Mouse (Mus musculus): ENCODE results near the gene Fam133b. TPM values are rescaled to one million over a fixed set of nuclear protein-coding genes. Genes with fewer than 3 reads are reported as not detected.

The Fam133b gene
- polyA plus RNA-seq, 1 experiment = 27.1 TPM

- no peak for DNase-seq (ENCODE audit: low read depth)
- TF ChIP-seq CTCF (IDR thresholded peaks at IDR 0.05; ENCODE audit: borderline replicate concordance, extremely low read depth, insufficient read depth, insufficient read length) = no peak
Measured at GRCm38 (mm10) chr5:3504453-3504852, 39.2 kb upstream of the Fam133b start.

- TF ChIP-seq CTCF (IDR thresholded peaks at IDR 0.05; ENCODE audit: borderline replicate concordance, extremely low read depth, insufficient read depth, insufficient read length) (no peak), POLR2A (IDR thresholded peaks at IDR 0.05; ENCODE audit: borderline replicate concordance, extremely low read depth, insufficient read depth, insufficient read length, poor library complexity, severe bottlenecking) (no peak)
- DNase-seq (ENCODE audit: low read depth) = no peak
Measured at GRCm38 (mm10) chr5:3505553-3505952, 38.1 kb upstream of the Fam133b start.

- TF ChIP-seq CTCF (IDR thresholded peaks at IDR 0.05; ENCODE audit: borderline replicate concordance, extremely low read depth, insufficient read depth, insufficient read length) (no peak), POLR2A (IDR thresholded peaks at IDR 0.05; ENCODE audit: borderline replicate concordance, extremely low read depth, insufficient read depth, insufficient read length, poor library complexity, severe bottlenecking) (no peak)
- DNase-seq (ENCODE audit: low read depth) = no peak
Measured at GRCm38 (mm10) chr5:3508480-3509381, 34.9 kb upstream of the Fam133b start.

- TF ChIP-seq POLR2A (IDR thresholded peaks at IDR 0.05; ENCODE audit: borderline replicate concordance, extremely low read depth, insufficient read depth, insufficient read length, poor library complexity, severe bottlenecking) = no peak
- DNase-seq (ENCODE audit: low read depth) = no peak
Measured at GRCm38 (mm10) chr5:3509503-3509902, 34.1 kb upstream of the Fam133b start.

- TF ChIP-seq CTCF (IDR thresholded peaks at IDR 0.05; ENCODE audit: borderline replicate concordance, extremely low read depth, insufficient read depth, insufficient read length) (no peak), POLR2A (IDR thresholded peaks at IDR 0.05; ENCODE audit: borderline replicate concordance, extremely low read depth, insufficient read depth, insufficient read length, poor library complexity, severe bottlenecking) (no peak)
- DNase-seq (ENCODE audit: low read depth) = peak; percentile 23
Measured at GRCm38 (mm10) chr5:3511097-3511795, 32.4 kb upstream of the Fam133b start.

- peak; percentile 40 for DNase-seq (ENCODE audit: low read depth)
- no peak for TF ChIP-seq POLR2A (IDR thresholded peaks at IDR 0.05; ENCODE audit: borderline replicate concordance, extremely low read depth, insufficient read depth, insufficient read length, poor library complexity, severe bottlenecking)
- TF ChIP-seq CTCF (IDR thresholded peaks at IDR 0.05; ENCODE audit: borderline replicate concordance, extremely low read depth, insufficient read depth, insufficient read length) = peak; percentile 18; the same call in 1 of the 2 replicates
Measured at GRCm38 (mm10) chr5:3512584-3512983, 31.0 kb upstream of the Fam133b start.

GRCm38 (mm10) chr5:3514901-3515311 is 28.7 kb upstream of the Fam133b start:
- DNase-seq (ENCODE audit: low read depth) = no peak
- TF ChIP-seq CTCF (IDR thresholded peaks at IDR 0.05; ENCODE audit: borderline replicate concordance, extremely low read depth, insufficient read depth, insufficient read length) = no peak
- no peak for TF ChIP-seq POLR2A (IDR thresholded peaks at IDR 0.05; ENCODE audit: borderline replicate concordance, extremely low read depth, insufficient read depth, insufficient read length, poor library complexity, severe bottlenecking)

GRCm38 (mm10) chr5:3515477-3515876 is 28.2 kb upstream of the Fam133b start:
- no peak for DNase-seq (ENCODE audit: low read depth)
- no peak for TF ChIP-seq POLR2A (IDR thresholded peaks at IDR 0.05; ENCODE audit: borderline replicate concordance, extremely low read depth, insufficient read depth, insufficient read length, poor library complexity, severe bottlenecking)

- TF ChIP-seq POLR2A (IDR thresholded peaks at IDR 0.05; ENCODE audit: borderline replicate concordance, extremely low read depth, insufficient read depth, insufficient read length, poor library complexity, severe bottlenecking) (no peak), CTCF (IDR thresholded peaks at IDR 0.05; ENCODE audit: borderline replicate concordance, extremely low read depth, insufficient read depth, insufficient read length) (peak; percentile 56; the same call in 1 of the 2 replicates)
Measured at GRCm38 (mm10) chr5:3516481-3517075, 27.1 kb upstream of the Fam133b start.

GRCm38 (mm10) chr5:3520493-3521359 is 22.9 kb upstream of the Fam133b start:
- TF ChIP-seq CTCF (IDR thresholded peaks at IDR 0.05; ENCODE audit: borderline replicate concordance, extremely low read depth, insufficient read depth, insufficient read length) (no peak), POLR2A (IDR thresholded peaks at IDR 0.05; ENCODE audit: borderline replicate concordance, extremely low read depth, insufficient read depth, insufficient read length, poor library complexity, severe bottlenecking) (no peak)
- peak; percentile 42 for DNase-seq (ENCODE audit: low read depth)

More at GRCm38 (mm10) chr5:3516481-3517075, 27.1 kb upstream of the Fam133b start:
- peak; percentile 79 for DNase-seq (ENCODE audit: low read depth)

- no peak for TF ChIP-seq POLR2A (IDR thresholded peaks at IDR 0.05; ENCODE audit: borderline replicate concordance, extremely low read depth, insufficient read depth, insufficient read length, poor library complexity, severe bottlenecking)
- no peak for TF ChIP-seq CTCF (IDR thresholded peaks at IDR 0.05; ENCODE audit: borderline replicate concordance, extremely low read depth, insufficient read depth, insufficient read length)
- peak; percentile 41 for DNase-seq (ENCODE audit: low read depth)
Measured at GRCm38 (mm10) chr5:3521741-3522140, 21.9 kb upstream of the Fam133b start.
